Mouse (Mus musculus) layer of hippocampus, adult 9-10 months (tissue): ENCODE results near the gene Gm4340.
"Not testable (repeated sequence)": the region's sequence is repeated elsewhere in the genome, so short reads cannot be mapped to it uniquely, and the experiment has no call there.

ENCODE experiments used
- DNase-seq: peaks from one replicate; pipeline ENCODE4 v3.0.0; 2022; ENCODE audit warnings: low spot score

Gm4340 gene

GRCm38 (mm10) chr10:104193742-104194141 lies at the start of gene Gm4340:
Gene Gm4340, plus strand, starts transcription at chr10:104194042.
- DNase-seq: not testable (repeated sequence)

- not testable (repeated sequence) for DNase-seq
Measured at GRCm38 (mm10) chr10:104151197-104151596, 42.6 kb upstream of the Gm4340 start, which contains the start of gene Gm6763. Gene Gm6763, plus strand, starts transcription at chr10:104151497.

DNA sequence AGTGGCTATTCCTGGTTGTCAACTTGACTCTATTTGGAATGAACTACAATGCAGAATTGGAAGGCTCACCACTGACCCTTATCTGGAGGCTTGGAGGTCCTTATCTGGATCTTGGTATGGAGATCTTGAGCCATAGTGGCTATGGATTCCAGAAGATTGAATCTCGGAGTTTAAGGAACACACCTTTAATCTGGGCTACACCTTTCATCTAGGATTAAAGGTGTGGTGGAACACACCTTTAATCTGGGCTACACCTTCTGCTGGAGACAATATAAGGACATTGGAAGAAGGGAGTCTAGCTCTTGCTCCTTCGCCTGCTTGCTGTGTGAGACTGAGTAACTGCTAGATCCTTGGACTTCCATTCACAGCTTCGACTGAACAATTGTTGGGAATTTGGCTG lies 34.1 kb upstream of the Gm4340 start, which contains the start of gene Gm8764:
TSS of gene Gm8764 (plus strand) at position 301 of the 400 bp plus-strand sequence.
- not testable (repeated sequence) for DNase-seq

- DNase-seq: not testable (repeated sequence)
Measured at GRCm38 (mm10) chr10:104168215-104168614, 25.6 kb upstream of the Gm4340 start, which contains the start of gene Gm21304. Gene Gm21304, plus strand, starts transcription at chr10:104168515.

DNA sequence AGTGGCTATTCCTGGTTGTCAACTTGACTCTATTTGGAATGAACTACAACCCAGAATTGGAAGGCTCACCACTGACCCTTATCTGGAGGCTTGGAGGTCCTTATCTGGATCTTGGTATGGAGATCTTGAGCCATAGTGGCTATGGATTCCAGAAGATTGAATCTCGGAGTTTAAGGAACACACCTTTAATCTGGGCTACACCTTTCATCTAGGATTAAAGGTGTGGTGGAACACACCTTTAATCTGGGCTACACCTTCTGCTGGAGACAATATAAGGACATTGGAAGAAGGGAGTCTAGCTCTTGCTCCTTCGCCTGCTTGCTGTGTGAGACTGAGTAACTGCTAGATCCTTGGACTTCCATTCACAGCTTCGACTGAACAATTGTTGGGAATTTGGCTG lies 17.1 kb upstream of the Gm4340 start, which contains the start of gene Gm21312:
TSS of gene Gm21312 (plus strand) at position 301 of the 400 bp plus-strand sequence.
- DNase-seq: not testable (repeated sequence)

GRCm38 (mm10) chr10:104185233-104185632 lies 8.6 kb upstream of the Gm4340 start, which contains the start of gene Gm20765:
Gene Gm20765, plus strand, starts transcription at chr10:104185533.
- DNase-seq: not testable (repeated sequence)

DNA sequence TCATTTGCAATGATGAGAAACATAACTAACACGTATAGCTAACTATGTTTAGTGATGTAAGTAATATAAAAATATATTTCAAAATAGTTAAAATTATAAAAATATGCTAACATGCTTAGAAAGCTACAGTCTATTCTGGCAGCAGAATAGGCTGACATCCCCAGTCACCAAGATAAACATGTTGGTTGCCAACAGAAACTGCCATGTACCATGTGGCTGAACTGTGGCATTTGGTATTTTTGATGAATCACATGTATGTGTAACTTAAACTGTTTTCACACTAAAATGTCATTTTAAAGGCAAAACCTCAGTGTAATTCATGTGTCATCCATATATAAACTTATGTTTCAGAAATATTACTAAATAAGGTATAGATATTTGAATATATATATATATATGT lies 15.8 kb downstream of the Gm4340 start:
- no peak for DNase-seq

- DNase-seq: no peak
Measured at GRCm38 (mm10) chr10:104210268-104210990, 16.6 kb downstream of the Gm4340 start.

DNA sequence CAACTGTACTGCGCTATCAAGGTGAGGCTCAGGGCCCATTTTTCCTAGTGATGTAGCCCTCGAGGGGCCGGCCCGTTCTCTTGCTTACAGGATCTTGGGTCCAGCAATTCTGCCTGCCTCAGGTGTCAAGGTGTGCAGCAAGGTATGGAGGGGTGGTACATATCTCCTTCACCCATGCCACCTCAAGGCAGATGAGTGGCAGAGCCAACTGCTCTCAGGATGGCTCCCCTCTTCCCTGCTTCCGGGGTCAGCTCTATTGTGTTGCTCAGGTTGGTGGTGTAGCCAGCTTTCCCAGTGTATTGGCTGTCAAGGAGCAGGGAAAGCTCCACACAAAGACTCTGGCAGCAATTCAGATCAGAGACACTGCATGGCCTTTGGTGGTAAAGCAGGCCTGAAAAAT lies 20.7 kb downstream of the Gm4340 start:
- DNase-seq: no peak

- DNase-seq: no peak
Measured at GRCm38 (mm10) chr10:104220303-104221021, 26.6 kb downstream of the Gm4340 start.
